ENCODE assay signal across 17 mouse cellular contexts in genomic region chr4:126632668-126633067, GRCm38 (mm10). TPM values are rescaled to one million over a fixed set of nuclear protein-coding genes. Genes with fewer than 3 reads are reported as not detected.
DNase-seq lines count a peak whose midpoint lies in the region; TF ChIP-seq lines count a peak whose summit lies in the region.
"Had no signal": no experiment of that assay in that cellular context is flagged by ENCODE, and none has a peak within 500 bp of the region (broad histone marks: within the 10 kb centered on the region; RNA-seq: fewer than 3 reads in every experiment).

No protein-coding gene starts in this region.

- H3K4me2 ChIP-seq in CH12.LX (ENCODE audit: insufficient read depth, low read depth, poor library complexity, severe bottlenecking) = no peak overlapping the region

- H3K79me2 ChIP-seq in CH12.LX (replicated peaks; ENCODE audit: control insufficient read depth, extremely low read depth, insufficient read depth, poor library complexity, severe bottlenecking) = no peaks in the 10 kb centered on the region
- no peaks in the 10 kb centered on the region for H3K79me2 ChIP-seq in MEL (ENCODE audit: control insufficient read depth, insufficient read depth, low read length, poor library complexity)

- dilution Hi-C loops in CH12.LX (cut with MboI; ENCODE audit: extremely low pct_ligation_motif_present, extremely low pct_unique_long_range_greater_than_20kb, low sequenced_read_pairs) = no loop called here

- no peak overlapping the region for H3K27ac ChIP-seq in CH12.LX (ENCODE audit: insufficient read depth, low read depth)
- no peak overlapping the region for H3K27ac ChIP-seq in MEL (ENCODE audit: control insufficient read depth, low read depth, low read length)

- no peak for TF ChIP-seq RAD21 in CH12.LX (IDR thresholded peaks at IDR 0.05; ENCODE audit: low read depth, low read length)
- no peak for TF ChIP-seq RAD21 in MEL (IDR thresholded peaks at IDR 0.05; ENCODE audit: low read depth, low read length)

- H3K4me1 ChIP-seq in CH12.LX (ENCODE audit: control insufficient read depth in 1 of 2, insufficient read depth in 2 of 2) (peaks cover 0 to under 1% of the 10 kb centered on the region in 2 experiments; a peak in 2 of 4 replicates), MEL (ENCODE audit: control insufficient read depth in 1 of 2, insufficient read depth in 2 of 2, low read length in 2 of 2) (peaks cover 0 to 6% of the 10 kb centered on the region in 2 experiments; a peak in 1 of 4 replicates)

- H3K9ac ChIP-seq in CH12.LX (ENCODE audit: insufficient read depth, low read depth) = no peak overlapping the region
- H3K9ac ChIP-seq in MEL (ENCODE audit: control insufficient read depth, low read depth, low read length, poor library complexity, severe bottlenecking) = no peak overlapping the region

- TF ChIP-seq CTCF in CH12.LX (conservative IDR thresholded peaks at IDR 0.05 in 1 of 2, IDR thresholded peaks at IDR 0.05 in 1 of 2; ENCODE audit: low read depth in 2 of 2, low read length in 2 of 2) (no peak), MEL (IDR thresholded peaks at IDR 0.05 in 2 of 3, conservative IDR thresholded peaks at IDR 0.05 in 1 of 3; ENCODE audit: control insufficient read depth in 1 of 3, insufficient read depth in 1 of 3, low read depth in 2 of 3, low read length in 3 of 3, poor library complexity in 1 of 3, severe bottlenecking in 1 of 3) (no peak)

- TF ChIP-seq EP300 in CH12.LX (IDR thresholded peaks at IDR 0.05; ENCODE audit: low read length) (no peak), MEL (IDR thresholded peaks at IDR 0.05; ENCODE audit: low read depth in 1 of 2, low read length in 2 of 2) (no peak)

- in situ Hi-C loops in CH12.LX (cut with MboI; ENCODE audit: low pct_ligation_motif_present, low pct_unique_long_range_greater_than_20kb, low sequenced_read_pairs) = no loop called here

- no peaks in the 10 kb centered on the region for H3K36me3 ChIP-seq in CH12.LX (replicated peaks in 1 of 2; ENCODE audit: control insufficient read depth in 1 of 2, insufficient read depth in 1 of 2, low read length in 1 of 2)
- H3K36me3 ChIP-seq in MEL (ENCODE audit: control insufficient read depth in 1 of 2, insufficient read depth in 2 of 2, low read length in 2 of 2) = peaks cover 0 to 2% of the 10 kb centered on the region in 2 experiments; a peak in 1 of 4 replicates
- H3K36me3 ChIP-seq: G1E had no signal

- H3K4me3 ChIP-seq in CH12.LX (replicated peaks in 1 of 3; ENCODE audit: low read depth in 2 of 3, low read length in 2 of 3, poor library complexity in 1 of 3) (no peak overlapping the region), MEL (ENCODE audit: control insufficient read depth in 1 of 2, insufficient read depth in 1 of 2, low read depth in 2 of 2, low read length in 2 of 2) (peak overlapping the region; percentile 7 to 24; a peak in 1 of 4 replicates)

- TF ChIP-seq POLR2A in CH12.LX (IDR thresholded peaks at IDR 0.05; ENCODE audit: low read depth, low read length) = no peak
- no peak for TF ChIP-seq POLR2A in MEL (IDR thresholded peaks at IDR 0.05; ENCODE audit: control insufficient read depth in 1 of 2, insufficient read depth in 1 of 2, low read depth in 1 of 2, low read length in 2 of 2, poor library complexity in 1 of 2)

- no peak for DNase-seq in CH12.LX (ENCODE audit: extremely low read depth)
- DNase-seq in MEL (ENCODE audit: low read depth, low spot score) = peak; percentile 46
- DNase-seq in adrenal gland, postnatal 36 days = no peak
- DNase-seq in spleen, postnatal 4 days (ENCODE audit: low spot score in 2 of 2) = no peak
- DNase-seq: adrenal gland, adult 2 months; adrenal gland, adult 8-10 months; adrenal gland, postnatal 10 days; adrenal gland, postnatal 14 days; adrenal gland, postnatal 25 days; B cell, adult 2 months; cerebellum, adult 11 months; cerebellum, adult 11-12 months; cerebellum, adult 18-20 months; cerebellum, adult 2 months; cerebellum, adult 8-10 months; cerebellum, adult 9-10 months had no signal

- H3K9me3 ChIP-seq in CH12.LX (replicated peaks; ENCODE audit: low read length) (no peaks in the 10 kb centered on the region), MEL (replicated peaks; ENCODE audit: insufficient read depth, low read length) (no peaks in the 10 kb centered on the region)
- H3K9me3 ChIP-seq: G1E had no signal

- peaks cover 7% of the 10 kb centered on the region for H3K27me3 ChIP-seq in CH12.LX (replicated peaks)
- peaks cover 2 to 6% of the 10 kb centered on the region in 2 experiments for H3K27me3 ChIP-seq in MEL (ENCODE audit: control insufficient read depth in 1 of 2, insufficient read depth in 2 of 2, low read length in 2 of 2)

TF ChIP-seq in CH12.LX, 34 proteins besides CTCF, POLR2A, EP300 and RAD21:
- TF ChIP-seq CHD1 (IDR thresholded peaks at IDR 0.05; ENCODE audit: low read depth, low read length) = no peak
- TF ChIP-seq TBP (conservative IDR thresholded peaks at IDR 0.05; ENCODE audit: low read depth, low read length) = peak; percentile 84

TF ChIP-seq in MEL, 35 proteins besides CTCF, POLR2A, EP300 and RAD21:
- TF ChIP-seq E2F4 (IDR thresholded peaks at IDR 0.05; ENCODE audit: borderline replicate concordance, low read depth, low read length) (no peak), MYB (IDR thresholded peaks at IDR 0.05; ENCODE audit: low read depth, low read length) (no peak), GATA1 (IDR thresholded peaks at IDR 0.05; ENCODE audit: low read depth, low read length) (no peak), SIN3A (IDR thresholded peaks at IDR 0.05; ENCODE audit: low read length) (no peak), MXI1 (IDR thresholded peaks at IDR 0.05; ENCODE audit: low read depth, low read length) (peak; percentile 60; the same call in 1 of the 2 replicates), HCFC1 (IDR thresholded peaks at IDR 0.05; ENCODE audit: low read depth, low read length) (no peak), USF1 (IDR thresholded peaks at IDR 0.05; ENCODE audit: low read depth, low read length) (no peak), POLR2AphosphoS2 (IDR thresholded peaks at IDR 0.05; ENCODE audit: low read length) (no peak), ZMIZ1 (IDR thresholded peaks at IDR 0.05; ENCODE audit: low read depth, low read length) (no peak), MAZ (IDR thresholded peaks at IDR 0.05; ENCODE audit: low read depth, low read length) (no peak), JUND (IDR thresholded peaks at IDR 0.05; ENCODE audit: low read depth, low read length) (no peak), MYC (IDR thresholded peaks at IDR 0.05; ENCODE audit: low read depth, low read length) (no peak), ZNF384 (IDR thresholded peaks at IDR 0.05; ENCODE audit: low read depth, low read length) (0 out of 2 replicates have a peak, but pooled peaks have one; percentile 7), GABPA (IDR thresholded peaks at IDR 0.05; ENCODE audit: low read depth, low read length) (no peak), CHD2 (IDR thresholded peaks at IDR 0.05; ENCODE audit: low read length) (no peak), TBP (IDR thresholded peaks at IDR 0.05; ENCODE audit: low read depth, low read length) (peak; percentile 98), SMC3 (IDR thresholded peaks at IDR 0.05; ENCODE audit: low read depth, low read length) (no peak)

RNA-seq across cellular contexts. Expression of gene 5730409E04Rik, which starts 23.1 kb away (rescaled TPM):
- 4.1 and 4.7 TPM in 2 replicates for total RNA-seq in CH12.LX (2012; rRNA removed)
- total RNA-seq in CH12.LX (2014; rRNA removed) = 4.7 and 5.8 TPM in 2 replicates
- polyA plus RNA-seq in CH12.LX (2012; ENCODE audit: insufficient read length, low read depth) = 8.1 and 8.7 TPM in 2 replicates
- not detected in 2 replicates for total RNA-seq in MEL (2012; rRNA removed)
- not detected for polyA plus RNA-seq in MEL (2012; ENCODE audit: insufficient read depth in 1 of 2, insufficient read length in 2 of 2, low read depth in 1 of 2, low replicate concordance in 2 of 2, missing spikeins in 1 of 2)
- total RNA-seq in adrenal gland, postnatal 36 days (2021) = 10 to 100 TPM; 10.6 to 15.6 TPM
- total RNA-seq: G1E had no signal
- polyA plus RNA-seq: G1E had no signal

RNA-seq across cellular contexts. Expression of gene Psmb2, which starts 44.8 kb away (rescaled TPM):
- 225 and 266 TPM in 2 replicates for total RNA-seq in CH12.LX (2012; rRNA removed)
- total RNA-seq in CH12.LX (2014; rRNA removed) = 391 and 447 TPM in 2 replicates
- 356 and 395 TPM in 2 replicates for polyA plus RNA-seq in CH12.LX (2012; ENCODE audit: insufficient read length, low read depth)
- total RNA-seq in MEL (2012; rRNA removed) = 201 and 224 TPM in 2 replicates
- 100 to 1,000 TPM in 1 of 2 experiments, not detected in 1; 433 TPM for polyA plus RNA-seq in MEL (2012; ENCODE audit: insufficient read depth in 1 of 2, insufficient read length in 2 of 2, low read depth in 1 of 2, low replicate concordance in 2 of 2, missing spikeins in 1 of 2)
- 100 to 1,000 TPM; 154 to 155 TPM for total RNA-seq in adrenal gland, postnatal 36 days (2021)

Comparison
In these comparisons a context has a peak if more than half of its experiments do, and no peak if none do; other contexts are left out.
1. H3K4me3 ChIP-seq: peak in MEL (2 of 2); none in CH12.LX (0 of 3).
2. Of the 35 proteins assayed by ChIP-seq in both MEL and CH12.LX: peak only in MEL: MXI1 and ZNF384; only in CH12.LX: none; in both: TBP; in neither: 32.